Mouse (Mus musculus) hindlimb bud, embryonic 11.5 days (tissue): ENCODE measurements around the gene Gatad2a.
A peak's percentile ranks its signal among the peaks of the same experiment; 100 is the strongest.

ENCODE experiments used
- DNase-seq: peaks from one replicate; pipeline ENCODE4 v3.0.0-alpha.2; 2012; ENCODE audit warnings: low read depth, low spot score; ENCODE audit errors: extremely low spot score

Gene Gatad2a

DNA sequence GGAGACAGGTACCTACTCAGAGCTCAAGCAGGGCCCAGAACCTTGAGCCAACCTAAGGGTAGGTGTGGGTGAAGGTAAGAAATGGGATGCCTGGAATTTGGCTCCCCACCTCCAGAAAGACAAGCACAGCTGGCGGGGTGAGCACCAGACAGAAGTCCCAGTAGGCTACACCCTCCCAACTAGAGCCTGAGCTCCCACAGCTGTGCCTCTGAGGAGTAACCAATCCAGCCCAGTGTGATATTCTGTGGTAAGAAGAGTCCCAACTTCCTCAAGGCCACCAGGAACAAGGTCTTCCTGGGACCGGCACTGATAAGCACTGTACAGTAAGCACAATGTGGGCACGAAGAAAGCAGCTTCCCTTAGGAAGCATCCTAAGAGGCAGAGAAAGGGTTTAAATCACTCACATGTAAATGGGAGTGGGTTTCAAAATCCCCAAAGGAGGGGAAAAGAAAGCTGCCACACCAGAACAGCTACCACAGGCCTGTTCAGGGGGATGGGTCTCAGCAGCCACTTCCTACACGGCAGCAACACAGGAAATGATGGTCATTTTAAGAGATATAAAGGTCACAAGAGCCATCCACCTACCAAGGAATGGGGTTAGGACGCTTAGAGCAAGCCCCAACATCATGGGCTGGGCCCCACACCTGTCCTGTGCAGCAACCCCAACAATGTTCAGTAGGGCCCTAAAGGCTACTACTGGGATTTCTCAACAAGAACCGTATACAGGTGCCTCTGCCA lies 57.8 kb downstream of the Gatad2a start:
- no peak for DNase-seq

DNA sequence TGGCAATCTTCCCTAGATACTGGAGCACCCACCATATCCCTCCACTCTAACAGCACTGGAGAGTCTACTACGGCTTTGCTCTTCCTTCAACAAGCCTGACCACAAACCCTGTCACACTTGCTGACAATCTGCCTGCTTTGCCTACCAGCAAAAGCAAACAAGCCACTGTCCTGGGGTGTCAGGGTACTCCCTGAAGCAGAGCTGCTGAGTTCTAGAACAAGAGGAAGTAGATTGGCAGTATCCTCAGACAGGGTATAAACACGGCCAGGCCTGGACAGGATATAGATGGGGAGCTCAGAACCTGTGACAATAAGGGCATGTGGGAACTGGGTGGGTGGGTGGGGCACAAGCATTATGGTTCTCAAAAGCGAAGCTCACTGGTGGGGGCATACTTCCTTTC lies 58.7 kb downstream of the Gatad2a start:
- DNase-seq = no peak

DNA sequence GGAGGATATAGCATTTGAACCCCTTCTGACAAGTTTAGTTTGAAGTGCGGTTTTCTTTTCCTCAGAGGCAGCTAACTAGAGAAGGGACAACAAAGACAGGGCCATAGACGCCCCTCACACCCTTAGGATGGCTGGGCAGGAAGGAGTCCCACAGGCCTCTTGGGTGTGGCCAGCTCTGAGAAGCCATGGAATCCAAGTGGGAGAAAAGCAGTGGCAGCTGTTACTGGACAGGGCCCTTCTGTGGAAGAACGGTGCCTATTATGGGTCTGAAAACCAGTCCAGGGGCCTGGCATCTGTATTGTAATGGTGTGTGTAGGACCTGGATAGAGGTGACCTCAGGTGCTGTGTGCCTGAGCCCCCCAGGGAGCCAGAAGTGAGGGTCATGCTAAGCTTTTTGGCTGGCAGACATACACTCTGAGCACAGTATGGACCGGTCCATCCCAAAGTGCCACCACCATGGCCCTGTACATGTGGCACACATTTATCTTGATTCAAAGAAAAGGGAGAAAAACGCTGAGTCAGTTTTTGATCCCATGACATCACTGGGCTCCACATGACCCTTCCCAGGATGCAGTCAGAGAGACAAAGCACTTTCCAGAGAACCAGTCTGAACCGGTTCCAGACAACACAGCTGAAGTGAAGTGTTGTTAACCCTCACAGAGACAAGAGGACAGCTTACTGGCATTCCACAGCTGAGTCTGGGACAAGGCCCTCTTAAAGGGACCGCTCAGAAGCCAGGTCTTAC lies 60.0 kb downstream of the Gatad2a start:
- no peak for DNase-seq

DNA sequence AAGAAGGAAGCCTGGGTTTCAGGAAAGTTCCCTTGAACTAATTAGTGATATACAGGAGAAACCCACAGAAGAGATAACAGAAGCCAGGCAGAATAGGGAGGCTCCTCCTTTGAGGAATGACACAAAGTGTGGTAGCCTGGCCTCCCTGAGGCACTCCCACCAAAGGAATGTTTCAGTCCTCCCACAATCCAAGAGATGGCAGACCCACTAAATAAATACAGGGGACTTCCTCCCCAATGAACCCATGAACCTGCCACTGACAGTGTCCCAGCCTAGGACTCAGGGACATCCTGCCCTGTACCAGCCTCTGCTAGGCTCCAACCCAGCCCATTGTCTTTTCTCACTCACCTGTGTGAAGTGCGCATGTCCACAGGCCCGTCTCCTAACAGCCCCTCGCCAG lies 60.8 kb downstream of the Gatad2a start:
- no peak for DNase-seq

DNA sequence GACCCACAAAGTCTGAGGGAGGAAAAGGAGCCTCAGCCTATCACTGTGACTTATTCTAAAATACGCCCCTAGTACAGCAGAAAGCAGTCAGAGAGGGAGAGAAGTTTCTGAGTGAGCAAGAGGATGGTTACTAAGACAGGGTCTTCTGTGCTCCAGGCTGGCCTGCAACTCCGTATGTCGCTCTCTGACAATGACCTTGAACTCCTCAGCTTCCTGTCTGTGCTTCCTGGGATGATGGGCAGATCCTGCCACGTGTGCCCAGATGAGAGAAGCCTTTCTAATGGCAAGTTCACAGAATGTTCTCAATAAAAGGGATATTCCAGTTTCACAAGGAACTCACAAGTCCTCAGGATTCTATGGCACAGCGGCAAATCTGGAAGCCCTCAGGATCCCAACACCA lies 61.6 kb downstream of the Gatad2a start:
- no peak for DNase-seq

DNA sequence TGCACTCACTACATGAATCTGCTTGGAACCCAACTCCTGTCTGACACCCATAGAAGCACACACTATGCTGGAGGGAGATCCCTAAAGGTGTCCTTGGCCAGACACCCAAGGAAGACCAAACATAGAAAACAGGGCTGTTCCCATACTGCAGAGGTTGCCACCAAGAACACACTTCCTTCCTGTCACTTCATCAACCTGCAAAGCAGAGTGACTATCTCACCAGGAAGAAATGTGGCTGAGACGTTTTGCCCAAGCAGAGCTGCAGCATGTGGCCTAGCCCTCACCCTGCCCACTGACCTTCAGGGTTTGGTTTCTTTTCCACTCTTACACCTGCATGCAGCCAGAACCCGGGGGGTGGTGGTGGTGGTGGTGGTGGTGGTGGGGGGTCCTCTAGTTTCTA lies 62.4 kb downstream of the Gatad2a start:
- DNase-seq = no peak

DNA sequence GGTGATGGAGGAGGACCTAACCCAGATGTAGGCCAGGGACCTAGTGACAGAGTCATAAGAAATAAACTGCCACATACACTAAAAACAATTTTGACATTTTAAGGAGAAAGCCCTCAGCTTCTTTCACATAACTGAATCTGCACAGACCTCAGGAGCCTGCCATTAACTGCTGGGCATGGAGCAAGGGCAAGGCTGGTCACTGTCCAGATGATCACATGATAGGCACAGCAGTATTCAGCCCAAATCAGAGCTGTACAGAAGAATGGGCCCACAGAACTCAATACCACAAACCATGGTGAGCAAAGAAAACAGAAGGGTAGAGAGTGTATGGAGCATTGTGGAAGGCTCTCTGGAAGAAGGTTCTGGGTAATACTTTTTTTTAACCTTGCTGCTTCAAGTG lies 69.3 kb downstream of the Gatad2a start:
- no peak for DNase-seq

DNA sequence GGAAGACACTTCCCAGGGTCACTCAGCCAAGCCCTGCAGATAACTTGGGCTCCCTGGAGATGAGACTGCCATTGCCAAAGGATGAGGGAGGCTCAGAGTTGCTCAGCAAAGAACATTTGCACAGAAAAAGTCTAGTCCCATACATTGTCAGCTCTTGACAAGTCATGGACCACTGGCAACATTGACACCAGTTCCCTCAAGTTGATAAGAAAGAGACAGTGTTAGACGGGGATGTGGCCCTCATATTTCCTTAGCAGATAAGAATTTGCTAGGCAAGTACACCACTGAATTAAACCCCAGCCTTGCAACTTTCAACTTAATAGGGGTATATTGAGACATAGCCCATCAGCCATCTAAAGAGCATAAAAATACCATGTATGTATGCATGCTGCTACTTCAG lies 72.2 kb downstream of the Gatad2a start:
- no peak for DNase-seq

DNA sequence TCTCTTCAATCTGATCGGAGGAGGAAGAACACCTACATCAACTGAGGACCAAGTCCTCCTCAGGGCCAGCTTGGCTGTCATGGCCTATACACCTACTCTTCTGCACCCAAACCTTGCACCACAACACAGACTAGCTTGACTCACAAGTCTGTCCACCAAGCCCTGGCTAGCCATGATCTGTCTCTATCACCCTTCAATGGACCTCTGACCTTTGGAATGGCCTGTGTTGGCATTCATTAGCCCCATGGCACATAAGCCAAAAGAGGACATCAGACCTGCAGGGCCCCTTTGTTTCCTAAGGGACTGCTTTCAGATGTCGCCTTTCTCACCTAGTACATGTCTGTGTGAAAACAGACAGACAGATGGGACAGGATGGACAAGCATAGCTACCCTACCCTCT lies 75.0 kb downstream of the Gatad2a start:
- DNase-seq = no peak

DNA sequence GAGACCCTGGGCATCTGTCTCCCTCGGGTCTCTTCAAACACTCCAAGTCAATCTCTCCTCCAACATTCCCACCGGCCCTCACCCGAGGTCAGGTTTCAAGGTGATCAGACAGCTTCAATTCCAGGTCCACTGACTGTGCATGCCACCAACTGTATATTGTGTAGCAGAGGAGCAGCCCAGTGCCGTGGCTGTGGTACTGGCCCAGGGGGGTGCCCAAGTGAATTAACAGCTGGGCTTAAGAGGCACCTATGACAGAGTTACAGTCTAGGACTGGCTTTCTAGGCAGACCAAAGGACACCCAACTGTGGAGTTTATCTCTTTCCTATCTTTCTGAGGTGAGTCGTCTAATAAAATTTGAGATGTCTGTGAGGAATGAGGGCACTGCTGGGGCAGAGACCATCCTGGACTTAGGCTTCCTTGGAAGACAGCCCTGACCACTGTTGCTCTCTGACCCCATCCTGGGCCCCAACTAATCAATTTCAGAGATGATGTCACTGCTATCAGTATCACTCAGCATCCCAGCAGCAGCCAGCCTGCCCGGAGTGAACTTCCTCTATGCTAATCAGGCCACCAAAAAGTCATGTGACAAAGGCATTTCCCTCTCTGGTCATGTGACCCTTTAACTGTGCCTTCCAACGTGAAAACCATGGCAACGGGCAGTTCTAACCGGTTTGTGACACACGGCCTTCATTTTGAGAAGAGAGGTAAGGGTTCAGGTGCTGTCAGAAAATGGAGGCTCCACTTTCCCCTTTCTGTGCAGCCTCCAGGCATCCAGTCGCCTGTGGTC lies 76.1 kb downstream of the Gatad2a start:
- DNase-seq = no peak

DNA sequence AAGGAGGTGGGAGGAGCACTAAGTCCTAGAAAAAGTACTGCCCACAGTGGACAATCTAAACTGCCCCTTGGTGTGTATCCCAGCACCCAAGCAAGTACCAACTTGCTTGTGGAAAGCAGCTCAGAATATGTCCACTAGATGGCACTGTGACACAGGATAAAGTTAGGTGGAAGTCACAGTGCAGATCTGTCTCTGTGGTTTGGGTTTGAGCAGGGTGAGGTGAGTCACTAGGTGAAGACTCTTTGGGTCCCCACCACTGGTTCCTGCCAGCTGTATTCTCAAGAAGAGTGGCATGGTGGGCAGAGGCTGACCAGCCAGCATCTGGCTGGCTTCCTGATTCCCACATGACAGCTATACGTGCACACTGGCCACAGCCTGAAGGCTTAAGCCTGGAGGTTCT lies 77.2 kb downstream of the Gatad2a start:
- DNase-seq = peak; percentile 89

DNA sequence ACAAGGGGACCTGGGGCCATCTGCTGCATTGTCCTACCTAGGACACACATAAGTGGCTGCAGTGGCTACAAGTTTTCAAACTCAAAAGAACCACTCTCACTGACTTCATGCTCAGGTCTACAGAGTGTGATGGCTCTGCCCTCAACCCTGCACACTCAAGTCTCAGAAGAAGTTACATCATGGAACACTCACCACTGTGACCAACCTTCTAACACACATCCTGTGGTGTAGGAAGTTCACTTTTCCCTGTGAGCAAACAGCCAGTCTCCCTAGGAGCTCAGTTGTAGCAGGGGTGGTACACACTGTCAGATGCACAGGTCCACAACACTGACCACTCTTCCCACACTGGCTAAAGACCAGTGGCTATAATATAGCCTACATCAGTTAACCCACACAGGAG lies 77.7 kb downstream of the Gatad2a start:
- no peak for DNase-seq

DNA sequence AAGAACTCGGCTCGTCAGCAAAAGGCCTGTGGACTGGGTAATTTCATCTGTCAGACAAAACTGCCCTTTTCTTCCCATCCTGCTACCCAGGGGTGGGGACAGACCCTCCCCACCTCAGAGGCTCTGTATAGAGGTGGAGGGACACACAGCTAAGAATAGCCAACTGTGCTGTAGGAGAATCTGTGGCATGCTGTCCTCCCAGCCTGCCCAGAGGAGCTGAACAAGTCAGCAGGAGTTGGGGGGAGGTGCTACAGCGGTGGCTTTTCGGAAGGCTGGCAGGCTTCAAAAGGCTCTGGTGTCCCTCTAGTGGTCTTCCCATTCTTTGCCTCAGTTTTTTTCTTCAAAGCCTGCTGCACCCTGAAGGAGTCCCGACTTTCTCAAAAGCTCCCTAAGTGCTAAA lies 80.4 kb downstream of the Gatad2a start:
- no peak for DNase-seq

DNA sequence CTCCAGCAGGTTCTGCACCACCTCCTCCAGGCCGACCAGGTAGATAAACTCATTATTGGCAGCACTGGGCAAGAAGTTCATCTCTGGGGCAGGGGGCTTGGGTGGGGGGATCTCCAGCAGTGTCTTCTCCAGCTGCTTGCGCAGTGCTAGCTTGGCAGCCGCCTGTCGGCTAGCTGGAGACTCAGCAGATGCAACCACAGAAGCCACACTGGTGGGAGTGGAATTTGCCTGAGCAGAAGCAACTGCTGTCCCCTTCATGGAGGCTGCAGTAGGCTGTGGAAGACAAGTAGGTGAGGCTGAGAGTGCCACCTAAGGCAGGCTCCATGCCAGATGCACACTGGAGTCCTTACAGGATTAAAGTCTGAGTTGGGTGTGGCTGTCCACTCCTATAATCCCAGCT lies 81.7 kb downstream of the Gatad2a start:
- DNase-seq = no peak

DNA sequence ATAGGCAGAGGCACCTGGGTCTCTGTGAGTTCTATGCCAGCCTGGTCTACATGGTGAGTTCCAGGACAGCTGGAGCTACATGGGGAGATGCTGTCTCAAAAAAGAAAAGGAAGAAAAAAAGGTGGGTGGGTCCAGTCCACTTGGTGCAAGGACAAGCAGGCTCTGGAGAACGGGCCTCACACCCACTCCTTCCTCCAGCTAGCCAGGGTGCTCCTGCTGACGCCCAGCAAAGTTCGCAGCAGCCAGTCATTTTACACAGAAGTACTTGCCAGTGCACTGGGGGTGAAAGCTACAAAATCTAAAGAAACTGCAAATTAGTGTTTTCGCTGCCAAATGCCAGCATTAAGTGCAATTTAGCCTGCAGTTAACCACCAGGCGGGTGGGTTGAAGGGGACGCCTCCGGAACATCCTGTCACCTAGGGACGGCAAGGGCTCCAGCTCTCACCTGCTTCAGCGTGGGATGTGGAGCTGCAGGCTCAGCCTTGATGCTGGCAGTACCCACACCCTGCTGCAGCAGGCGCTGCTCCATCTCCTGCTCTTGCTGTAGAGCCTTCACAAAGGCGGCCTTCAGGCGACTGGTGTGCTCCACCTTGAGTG lies 83.6 kb downstream of the Gatad2a start:
- DNase-seq = no peak

DNA sequence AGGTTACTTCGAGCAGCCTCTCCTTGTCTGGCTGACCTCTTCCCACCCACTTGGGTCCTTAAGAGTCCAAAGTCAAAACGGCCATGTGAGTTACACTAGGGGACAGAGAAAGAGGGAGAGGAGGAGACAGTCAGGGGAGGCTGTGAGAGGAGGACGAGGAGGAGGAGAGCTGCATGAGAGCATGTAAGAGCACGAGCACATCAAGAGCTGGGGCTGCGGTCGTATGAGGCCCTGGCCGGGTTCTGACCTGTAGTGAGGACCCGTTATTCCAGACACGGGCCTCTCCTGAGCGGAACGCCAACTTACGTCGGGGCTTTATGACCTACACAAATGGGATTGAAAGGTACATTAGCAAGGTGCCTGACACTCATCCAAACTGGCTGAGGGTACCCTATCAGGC lies 84.3 kb downstream of the Gatad2a start:
- no peak for DNase-seq

DNA sequence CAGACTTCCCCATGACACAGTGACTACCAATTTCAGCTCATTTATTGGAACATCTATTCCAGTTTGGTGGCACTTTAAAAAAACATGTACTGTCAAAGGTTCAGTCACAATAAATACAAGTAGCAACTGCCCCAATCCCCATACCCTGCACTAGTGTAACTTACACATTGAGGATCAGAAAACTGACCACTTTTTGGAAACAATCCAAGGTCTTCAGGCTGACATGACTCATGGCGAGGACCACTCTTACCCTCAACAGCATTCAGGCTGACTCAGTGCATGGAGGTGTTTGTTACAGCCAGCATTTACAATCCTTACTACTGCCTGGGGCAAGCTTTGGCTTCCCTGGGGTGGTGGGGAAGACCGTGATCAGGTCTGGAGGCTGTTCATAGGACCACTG lies 89.1 kb downstream of the Gatad2a start:
- no peak for DNase-seq

DNA sequence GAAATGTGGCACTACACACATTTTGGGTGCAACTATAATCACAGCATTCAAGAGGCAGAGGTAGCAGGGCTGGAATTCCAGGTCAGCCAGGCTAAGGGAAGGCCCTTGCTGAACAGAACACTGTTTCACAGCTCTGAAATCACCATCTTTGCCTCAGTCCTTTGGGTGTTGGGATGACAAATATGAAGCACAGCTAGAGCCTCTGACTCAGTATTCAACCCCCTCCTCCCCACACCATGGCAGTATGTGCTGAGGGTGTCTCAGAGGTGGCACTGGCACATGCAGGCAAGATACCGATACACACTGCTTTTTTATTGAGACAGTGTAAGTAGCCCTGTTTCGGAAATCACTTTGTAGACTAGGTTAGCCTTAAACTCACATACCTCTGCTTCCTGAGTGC lies 89.9 kb downstream of the Gatad2a start:
- DNase-seq = no peak

DNA sequence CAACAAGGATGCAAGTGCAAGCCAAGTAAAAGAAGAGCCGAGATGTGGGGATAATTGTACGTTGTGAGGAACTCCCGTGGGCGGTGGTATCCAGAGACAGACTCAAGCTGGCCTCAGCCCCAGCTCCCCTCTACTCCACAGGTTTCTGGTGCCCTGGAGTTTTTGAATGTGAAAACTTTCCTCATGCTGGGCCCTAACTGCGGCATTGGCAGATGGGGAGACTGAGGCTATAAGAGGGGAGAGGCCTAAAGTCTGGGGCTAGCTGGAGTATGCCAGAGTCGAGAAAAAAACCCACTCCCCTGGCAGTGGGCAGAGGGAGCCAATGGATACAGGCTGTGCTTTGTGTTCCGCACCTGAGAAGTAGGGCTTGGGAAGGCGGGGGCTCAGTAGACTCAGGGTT lies 92.1 kb downstream of the Gatad2a start:
- no peak for DNase-seq

DNA sequence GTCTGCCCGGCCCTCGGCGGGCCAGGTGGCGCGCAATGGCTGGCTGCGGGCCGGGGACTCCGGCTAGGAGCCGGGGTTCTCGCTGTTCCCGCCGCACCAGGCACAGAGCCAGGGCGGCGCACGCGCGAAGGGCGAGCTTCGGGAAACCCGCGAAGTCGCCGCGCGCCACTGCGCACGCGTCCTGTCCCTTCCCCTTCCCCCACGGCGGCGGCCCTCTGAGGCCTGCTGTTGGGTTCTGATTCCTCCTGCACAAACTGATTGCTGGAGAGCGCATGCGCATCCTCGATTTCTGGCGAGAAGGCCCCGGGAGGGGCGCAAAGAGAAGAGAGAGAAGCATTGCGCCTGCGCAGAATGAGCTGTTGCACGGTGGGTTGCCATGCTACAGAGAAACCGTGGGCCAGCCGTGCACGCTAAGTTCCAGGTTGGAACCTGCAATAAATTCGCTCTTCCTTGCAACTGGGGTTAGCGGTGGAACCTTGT lies 93.1 kb downstream of the Gatad2a start:
- peak; percentile 100 for DNase-seq
